Mouse (Mus musculus) ES-E14 (cell line): Measurements from ENCODE around the gene Snx17.

Experiments used
- HCFC1 ChIP-seq: IDR thresholded peaks from 2 replicates; pipeline ENCODE4 v1.6.1; 2012; ENCODE audit warnings: low read length, inconsistent platforms, borderline replicate concordance; ENCODE audit not compliant: insufficient read depth
- MAFK ChIP-seq: IDR thresholded peaks from 2 replicates; pipeline ENCODE4 v1.6.1; 2014; ENCODE audit warnings: mild to moderate bottlenecking, low read depth, low read length, inconsistent platforms; ENCODE audit not compliant: insufficient read depth
- ZC3H11A ChIP-seq: IDR thresholded peaks from 2 replicates; pipeline ENCODE4 v1.6.1; 2012; ENCODE audit warnings: low read depth, mild to moderate bottlenecking, inconsistent platforms, low read length, borderline replicate concordance

DNA sequence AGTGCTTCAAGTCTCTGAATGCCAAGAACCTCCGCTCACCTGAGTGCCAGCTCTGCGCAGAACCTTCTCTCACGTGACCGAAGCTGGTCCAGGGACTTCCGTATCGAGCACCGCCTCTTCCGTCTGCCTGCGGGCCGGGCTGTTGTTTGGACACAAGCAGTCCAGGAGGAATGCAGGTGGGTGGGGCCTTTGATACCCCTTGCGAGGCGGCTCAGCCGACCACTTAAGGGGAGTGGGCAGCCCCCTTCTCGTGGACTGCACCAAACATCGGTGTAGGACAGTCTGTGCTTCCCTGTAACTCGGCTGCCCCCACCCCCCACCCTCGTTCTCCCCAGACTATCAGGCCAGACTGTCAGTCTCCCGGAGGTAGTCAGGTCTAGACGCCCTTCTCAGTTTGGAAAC lies 38.9 kb upstream of the Snx17 start, which contains the start of gene Mpv17:
- TF ChIP-seq HCFC1 = no peak
- no peak for TF ChIP-seq MAFK
- TF ChIP-seq ZC3H11A = no peak
